Mouse (Mus musculus) limb, embryonic 13.5 days (tissue): ENCODE results near the gene Irs3. TPM values are rescaled to one million over a fixed set of nuclear protein-coding genes. Genes with fewer than 3 reads are reported as not detected.

Source experiments
- ATAC-seq: fragments of 200-750 bp; cut with Nextera tagmentation; 2 replicates; pipeline ENCODE4 v1.8.0; 2017; ENCODE audit warnings: low read depth, moderate number of reproducible peaks, moderate TSS enrichment; ENCODE audit not compliant: low FRiP score
- H3K27ac ChIP-seq: fragments of 300-500 bp; sonication (generic); 2 replicates; pipeline ENCODE4 v1.5.1; 2015; ENCODE audit warnings: inconsistent platforms, mild to moderate bottlenecking, moderate library complexity
- H3K27me3 ChIP-seq: fragments of 300-500 bp; sonication (generic); 2 replicates; pipeline ENCODE4 v1.6.1; 2015; ENCODE audit warnings: mild to moderate bottlenecking, inconsistent platforms
- H3K36me3 ChIP-seq: fragments of 300-500 bp; sonication (generic); 2 replicates; pipeline ENCODE4 v1.6.1; 2015; ENCODE audit warnings: inconsistent platforms, mild to moderate bottlenecking, moderate library complexity
- H3K4me1 ChIP-seq: fragments of 300-500 bp; sonication (generic); 2 replicates; pipeline ENCODE4 v1.6.1; 2015; ENCODE audit warnings: inconsistent platforms
- H3K4me2 ChIP-seq: fragments of 300-500 bp; sonication (generic); replicated peaks from 2 replicates; pipeline ENCODE4 v1.6.1; 2015; ENCODE audit warnings: inconsistent platforms, mild to moderate bottlenecking, moderate library complexity
- H3K4me3 ChIP-seq: fragments of 300-500 bp; sonication (generic); 2 replicates; pipeline ENCODE4 v1.5.1; 2015; ENCODE audit warnings: moderate library complexity, mild to moderate bottlenecking, inconsistent platforms
- H3K9ac ChIP-seq: fragments of 300-500 bp; sonication (generic); 2 replicates; pipeline ENCODE4 v1.6.1; 2015; ENCODE audit warnings: mild to moderate bottlenecking, inconsistent platforms
- H3K9me3 ChIP-seq: fragments of 300-500 bp; sonication (generic); 2 replicates; pipeline ENCODE4 v1.6.1; 2016; ENCODE audit warnings: inconsistent platforms
- WGBS: fragments of 180-500 bp; shearing (Covaris S2); methylation state at CpG from one replicate; pipeline ENCODE4 v1.1.7; 2015; 5-methylcytosine and 5-hydroxymethylcytosine counted together
- polyA plus RNA-seq: library from polyadenylated mRNA; unstranded; fragments of >200 nt; fragmentation: Nextera tagmentation; extraction: Ambion mirVana; gene quantifications from 2 replicates; pipeline ENCODE4 v1.2.1, GENCODE M21; 2015

Irs3 gene
- polyA plus RNA-seq, 1 experiment from 2014 or later: 0.18 TPM

DNA sequence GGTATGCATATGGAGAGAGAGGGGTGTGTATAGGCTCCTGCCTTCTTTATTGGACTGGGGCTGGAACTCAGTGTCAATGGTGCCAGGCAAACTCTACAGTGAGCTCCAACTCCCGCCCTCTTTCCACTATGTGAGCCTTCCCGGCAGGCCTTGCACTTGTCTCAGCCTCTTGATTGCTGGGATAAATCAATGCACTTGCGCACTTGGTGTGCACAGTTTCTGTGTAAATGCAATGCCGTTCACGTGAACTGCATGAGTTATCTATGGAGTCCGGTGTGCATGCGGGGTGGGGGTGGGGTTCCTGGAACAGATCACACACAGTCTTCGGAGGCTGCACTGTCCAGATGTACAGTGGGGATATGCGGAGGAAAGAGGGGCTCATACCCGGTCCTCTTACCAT lies 7.9 kb upstream of the Irs3 start:
- H3K4me3 ChIP-seq: no peak overlapping the region
- H3K9me3 ChIP-seq: no peaks in the 10 kb centered on the region
- no peak overlapping the region for H3K27ac ChIP-seq
- peaks cover 28% of the 10 kb centered on the region for H3K4me1 ChIP-seq
- 90% methylated on average over 10 of the region's 10 CpGs for WGBS
- H3K36me3 ChIP-seq: peaks cover 39% of the 10 kb centered on the region
- H3K9ac ChIP-seq: no peak overlapping the region
- H3K27me3 ChIP-seq: no peaks in the 10 kb centered on the region
- no peak for ATAC-seq
- H3K4me2 ChIP-seq: no peak overlapping the region

- WGBS: 25% methylated on average over 3 of the region's 3 CpGs
- H3K36me3 ChIP-seq: peaks cover 36% of the 10 kb centered on the region
- ATAC-seq: no peak
- H3K9me3 ChIP-seq: no peaks in the 10 kb centered on the region
- H3K27me3 ChIP-seq: no peaks in the 10 kb centered on the region
- no peak overlapping the region for H3K27ac ChIP-seq
- H3K4me1 ChIP-seq: peaks cover 36% of the 10 kb centered on the region
- H3K4me2 ChIP-seq: no peak overlapping the region
- H3K9ac ChIP-seq: no peak overlapping the region
- no peak overlapping the region for H3K4me3 ChIP-seq
Measured at GRCm38 (mm10) chr5:137652474-137652873, 7.0 kb upstream of the Irs3 start.

DNA sequence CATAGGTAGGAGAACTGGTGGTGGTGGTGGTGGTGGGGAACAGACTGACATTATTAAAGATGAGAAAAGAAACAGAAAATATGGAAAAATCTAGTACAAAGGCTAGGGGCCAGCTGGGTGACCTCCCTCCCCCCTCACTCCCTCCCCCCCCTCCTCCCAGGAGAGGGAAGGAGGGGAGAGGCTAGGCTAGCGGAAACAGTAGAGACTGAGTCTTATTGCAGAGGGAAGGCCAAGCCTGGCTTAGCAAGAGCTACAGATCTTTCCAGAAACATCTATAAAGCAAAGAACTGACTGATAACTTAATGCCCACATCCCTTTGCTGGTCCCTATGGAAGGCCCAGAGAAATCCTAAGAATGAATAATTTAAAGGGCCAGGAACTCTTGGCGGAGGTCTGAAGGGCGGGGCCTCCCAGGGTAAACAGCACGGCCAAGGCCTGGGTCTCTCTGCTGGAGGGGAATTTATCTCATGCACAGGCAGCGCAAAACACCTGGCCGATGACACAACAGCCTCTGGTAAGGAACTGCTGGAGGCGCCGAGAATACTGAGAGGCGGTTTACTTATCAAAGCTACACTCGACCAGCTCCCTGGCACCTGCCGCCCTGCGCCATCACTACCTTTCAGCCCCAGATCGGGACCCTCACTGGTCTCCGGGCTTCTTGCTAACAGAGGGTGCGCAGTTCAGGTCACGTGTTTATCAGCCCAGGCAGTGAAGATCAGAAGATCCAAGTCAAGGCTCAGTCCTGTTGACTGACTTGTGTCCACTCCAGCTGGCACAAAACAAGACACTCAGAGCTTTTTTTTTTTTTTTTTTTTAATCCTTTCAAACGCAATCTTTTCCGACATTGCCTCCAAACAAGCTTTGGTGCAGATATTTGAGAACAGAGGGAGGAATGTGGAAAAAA lies 4.4 kb upstream of the Irs3 start:
- Histone ChIP-seq H3K4me2 (peak overlapping the region; percentile 7; the same call in 1 of the 2 replicates), H3K4me1 (peaks cover 49% of the 10 kb centered on the region), H3K4me3 (no peak overlapping the region), H3K9me3 (no peaks in the 10 kb centered on the region), H3K27me3 (peaks cover 17% of the 10 kb centered on the region), H3K27ac (peak overlapping the region; percentile 29; the same call in 1 of the 2 replicates), H3K36me3 (peaks cover 28% of the 10 kb centered on the region), H3K9ac (0 out of 2 replicates have a peak overlapping the region, but pooled peaks have one; percentile 19)
- WGBS: 19% methylated on average over 18 of the region's 18 CpGs
- ATAC-seq: no peak

DNA sequence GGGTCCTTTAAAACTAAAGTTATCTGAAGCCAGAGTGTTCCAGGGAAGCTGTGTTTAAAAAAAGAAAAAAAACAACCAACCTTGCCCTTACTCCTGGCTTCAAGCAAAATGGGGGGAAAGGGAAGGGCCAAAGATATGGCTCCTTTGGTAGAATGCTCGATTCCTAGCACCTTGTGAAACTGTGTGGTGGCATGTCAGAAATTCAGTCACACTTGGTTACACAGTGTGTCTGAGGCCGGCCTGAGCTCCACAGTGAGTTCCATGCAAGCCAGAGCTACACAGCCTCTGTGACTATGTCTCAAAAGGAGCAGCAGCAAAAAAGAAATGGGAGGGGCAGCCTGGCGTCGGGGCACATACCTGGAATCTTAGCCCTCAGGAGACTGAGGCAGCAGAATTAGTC lies 3.7 kb upstream of the Irs3 start:
- no peak overlapping the region for H3K4me2 ChIP-seq
- H3K4me3 ChIP-seq: no peak overlapping the region
- WGBS: 26% methylated on average over 4 of the region's 4 CpGs
- peaks cover 50% of the 10 kb centered on the region for H3K4me1 ChIP-seq
- ATAC-seq: no peak
- H3K27me3 ChIP-seq: peaks cover 24% of the 10 kb centered on the region
- H3K9me3 ChIP-seq: no peaks in the 10 kb centered on the region
- peaks cover 25% of the 10 kb centered on the region for H3K36me3 ChIP-seq
- 0 out of 2 replicates have a peak overlapping the region, but pooled peaks have one; percentile 19 for H3K9ac ChIP-seq
- H3K27ac ChIP-seq: peak overlapping the region; percentile 29; the same call in 1 of the 2 replicates

DNA sequence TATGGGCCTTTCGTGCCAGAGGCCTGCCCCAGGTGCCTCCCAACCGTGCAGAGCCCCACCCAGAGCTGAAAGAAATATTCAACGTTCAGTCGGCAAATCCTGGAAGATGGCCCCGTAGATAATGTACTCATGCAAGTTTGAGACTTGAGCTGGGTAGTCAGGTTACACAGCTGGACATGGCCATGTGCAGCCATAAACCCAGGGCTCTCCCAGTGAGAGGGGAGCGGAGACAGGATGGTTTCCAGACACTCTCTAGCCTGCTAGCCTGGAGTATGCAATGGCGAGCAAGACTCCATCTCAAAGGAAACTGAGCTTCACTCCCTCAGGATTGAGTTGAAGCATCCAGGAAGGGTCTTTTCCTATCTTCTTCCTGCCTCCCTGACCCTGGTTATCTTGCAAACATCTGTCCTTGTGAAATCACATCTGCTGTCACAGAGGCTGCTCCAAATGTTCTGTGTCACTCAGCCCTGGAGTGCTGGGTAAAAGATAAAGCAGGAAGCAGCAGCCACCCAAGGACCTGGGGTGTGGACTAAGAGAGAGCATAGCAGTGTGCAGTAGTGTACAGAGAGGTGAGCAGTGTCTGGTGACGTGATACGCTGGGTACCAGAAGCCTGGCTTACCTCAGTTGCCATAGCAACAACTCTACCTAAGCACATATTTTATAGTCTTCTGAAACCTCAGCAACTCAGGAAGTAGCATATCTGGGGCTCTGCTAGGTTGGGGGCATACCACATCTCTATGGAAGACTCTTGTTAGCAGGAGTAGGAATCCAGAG lies 2.5 kb upstream of the Irs3 start:
- H3K9ac ChIP-seq: peak overlapping the region; percentile 25; the same call in 1 of the 2 replicates

DNA sequence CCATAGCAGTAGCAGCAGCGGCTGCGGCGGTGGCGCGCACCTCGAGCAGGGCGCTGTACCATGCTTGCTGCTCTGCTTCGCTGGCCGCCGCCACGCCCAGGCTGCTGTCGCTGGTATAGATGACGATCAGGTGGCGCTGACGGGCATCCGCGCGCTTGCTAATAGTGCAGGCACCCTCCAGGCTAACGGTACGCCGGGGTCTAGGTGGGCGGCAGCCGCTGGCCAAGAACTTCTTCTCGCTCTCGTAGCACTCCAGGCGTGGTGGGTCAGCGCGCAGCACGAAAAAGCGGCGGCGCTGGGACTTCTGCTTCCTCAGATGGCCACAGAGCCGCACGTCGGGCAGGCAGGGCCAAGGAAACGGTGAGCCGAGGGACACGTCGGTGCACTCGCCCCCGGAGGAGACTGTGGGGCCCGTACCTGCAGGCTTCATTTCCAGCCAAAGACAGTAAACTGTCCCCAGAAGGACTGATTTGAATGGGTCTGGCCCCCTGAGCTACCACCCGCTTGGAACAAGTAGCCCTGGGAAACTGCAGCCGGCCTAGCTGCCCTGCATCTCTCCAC lies 343 bp downstream of the Irs3 start:
- Histone ChIP-seq H3K4me1 (peaks cover 46% of the 10 kb centered on the region), H3K4me2 (peak overlapping the region; percentile 58), H3K36me3 (peaks cover 27% of the 10 kb centered on the region), H3K4me3 (peak overlapping the region; percentile 34), H3K9ac (peak overlapping the region; percentile 20), H3K27ac (no peak overlapping the region), H3K27me3 (peaks cover 37% of the 10 kb centered on the region), H3K9me3 (no peaks in the 10 kb centered on the region)
- 2% methylated on average over 44 of the region's 44 CpGs for WGBS
- ATAC-seq: no peak

More for the DNA sequence above, 2.5 kb upstream of the Irs3 start:
- 0 out of 2 replicates have a peak overlapping the region, but pooled peaks have one; percentile 16 for H3K4me2 ChIP-seq
- H3K4me1 ChIP-seq: peaks cover 50% of the 10 kb centered on the region
- H3K27me3 ChIP-seq: peaks cover 36% of the 10 kb centered on the region
- ATAC-seq: peak; percentile 59
- no peaks in the 10 kb centered on the region for H3K9me3 ChIP-seq
- H3K27ac ChIP-seq: peak overlapping the region; percentile 58
- peaks cover 15% of the 10 kb centered on the region for H3K36me3 ChIP-seq
- WGBS: 14% methylated on average over 9 of the region's 9 CpGs
- H3K4me3 ChIP-seq: no peak overlapping the region

GRCm38 (mm10) chr5:137644484-137644883 lies 1.0 kb downstream of the Irs3 start:
- H3K27me3 ChIP-seq: peaks cover 37% of the 10 kb centered on the region
- WGBS: 37% methylated on average over 19 of the region's 19 CpGs
- no peaks in the 10 kb centered on the region for H3K9me3 ChIP-seq
- H3K9ac ChIP-seq: no peak overlapping the region
- peaks cover 34% of the 10 kb centered on the region for H3K36me3 ChIP-seq
- no peak overlapping the region for H3K27ac ChIP-seq
- no peak for ATAC-seq
- H3K4me3 ChIP-seq: no peak overlapping the region
- no peak overlapping the region for H3K4me2 ChIP-seq
- H3K4me1 ChIP-seq: peaks cover 40% of the 10 kb centered on the region

DNA sequence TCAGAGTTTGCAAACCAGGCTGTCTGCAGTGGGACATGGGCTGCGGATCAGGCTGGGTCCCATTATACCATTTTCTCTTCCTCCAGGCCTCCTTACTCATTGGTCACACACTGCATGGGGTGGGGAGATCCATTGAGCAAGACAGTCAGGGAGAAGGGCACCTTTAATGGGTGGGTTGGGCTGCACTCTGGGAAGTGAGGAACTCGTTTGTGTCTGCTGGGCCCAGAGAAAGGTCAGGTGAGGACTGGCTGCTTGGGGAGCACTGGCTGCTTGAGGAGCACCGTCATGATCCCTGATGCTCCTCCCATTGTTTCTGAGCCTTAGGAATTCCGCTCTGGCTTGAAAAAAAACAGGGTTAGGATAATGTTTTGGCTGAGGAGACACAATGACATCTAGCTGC lies 2.6 kb downstream of the Irs3 start:
- Histone ChIP-seq H3K4me3 (no peak overlapping the region), H3K9me3 (no peaks in the 10 kb centered on the region), H3K27ac (no peak overlapping the region), H3K9ac (no peak overlapping the region; the same call in 1 of the 2 replicates), H3K27me3 (peaks cover 37% of the 10 kb centered on the region), H3K4me1 (peaks cover 24% of the 10 kb centered on the region), H3K4me2 (no peak overlapping the region), H3K36me3 (peaks cover 50% of the 10 kb centered on the region)
- no peak for ATAC-seq
- 56% methylated on average over 4 of the region's 4 CpGs for WGBS

DNA sequence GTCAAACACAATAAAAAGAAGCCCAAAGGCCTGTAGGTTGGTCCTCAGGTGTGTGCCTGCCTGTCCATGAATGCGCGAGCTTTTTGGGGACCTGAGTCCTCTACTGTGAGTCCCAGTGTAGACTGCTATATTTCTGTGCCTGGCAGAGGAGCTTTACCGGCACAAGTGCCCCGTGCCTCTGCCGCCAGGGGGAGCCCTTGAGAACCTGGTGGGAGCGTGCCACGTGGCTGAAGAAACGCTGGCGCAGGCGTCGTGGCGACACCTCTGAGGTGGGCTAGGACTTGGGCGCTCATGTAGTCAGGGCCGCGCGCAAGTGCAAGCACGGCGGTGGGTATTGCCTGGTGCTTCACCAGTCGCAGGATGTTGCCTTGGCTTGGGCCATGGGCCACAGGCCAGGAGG lies 4.5 kb downstream of the Irs3 start, which contains the start of gene Sap25:
Sap25 (plus strand) TSS at position 281 of the 400 bp plus-strand sequence.
- Histone ChIP-seq H3K4me2 (no peak within 1 kb of the TSS), H3K9ac (no peak within 1 kb of the TSS), H3K4me1 (peaks cover 13% of the 10 kb centered on the region), H3K36me3 (peaks cover 68% of the 10 kb centered on the region), H3K4me3 (no peak within 1 kb of the TSS), H3K27me3 (peaks cover 31% of the 10 kb centered on the region), H3K9me3 (no peaks in the 10 kb centered on the region), H3K27ac (no peak within 1 kb of the TSS)
- WGBS: 85% methylated on average over 19 of the region's 19 CpGs
- ATAC-seq: no peak

DNA sequence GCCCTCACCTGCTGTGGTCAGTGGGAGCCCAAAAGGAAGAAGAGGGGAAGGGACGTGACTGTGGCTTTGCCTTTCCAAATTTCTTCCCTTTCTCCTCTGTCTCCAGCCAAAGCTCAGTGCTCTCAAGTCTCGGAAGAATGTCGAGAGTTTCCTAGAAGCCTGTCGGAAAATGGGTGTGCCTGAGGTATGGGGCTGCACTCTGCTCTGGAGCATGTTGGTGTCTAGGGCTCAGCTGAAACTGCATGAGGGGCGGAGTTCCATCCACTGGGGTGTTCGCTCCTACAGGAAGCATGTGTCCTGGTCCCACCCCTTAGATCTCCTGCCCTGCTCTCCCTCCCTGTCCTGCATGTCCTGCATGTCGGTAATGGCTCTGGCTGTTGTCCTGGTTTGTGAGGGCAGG lies 6.0 kb downstream of the Irs3 start:
- Histone ChIP-seq H3K4me3 (no peak overlapping the region), H3K36me3 (peaks cover 84% of the 10 kb centered on the region)

GRCm38 (mm10) chr5:137633397-137634084 lies 12.0 kb downstream of the Irs3 start:
- Histone ChIP-seq H3K36me3 (peaks cover 66% of the 10 kb centered on the region), H3K4me1 (peaks cover 27% of the 10 kb centered on the region), H3K27me3 (no peaks in the 10 kb centered on the region), H3K27ac (no peak overlapping the region), H3K4me3 (no peak overlapping the region), H3K4me2 (no peak overlapping the region), H3K9me3 (no peaks in the 10 kb centered on the region), H3K9ac (0 out of 2 replicates have a peak overlapping the region, but pooled peaks have one; percentile 8)
- no peak for ATAC-seq
- WGBS: 77% methylated on average over 12 of the region's 12 CpGs

More for the DNA sequence above, 6.0 kb downstream of the Irs3 start:
- 71% methylated on average over 7 of the region's 7 CpGs for WGBS
- Histone ChIP-seq H3K9ac (no peak overlapping the region), H3K9me3 (no peaks in the 10 kb centered on the region), H3K4me2 (no peak overlapping the region), H3K27me3 (peaks cover 15% of the 10 kb centered on the region), H3K27ac (no peak overlapping the region), H3K4me1 (no peaks in the 10 kb centered on the region; the same call in 1 of the 2 replicates)
- no peak for ATAC-seq
